Mouse (Mus musculus) small intestine, adult 2 months (tissue): ENCODE data around the gene Hist1h2ap. TPM values are rescaled to one million over a fixed set of nuclear protein-coding genes. Genes with fewer than 3 reads are reported as not detected.

Experiments used
- H3K27ac ChIP-seq: fragments of 200-500 bp; 2 replicates; pipeline ENCODE4 v1.5.1; 2012; ENCODE audit warnings: low read depth, low read length, control low read depth, inconsistent platforms; ENCODE audit not compliant: insufficient read depth
- H3K27me3 ChIP-seq: fragments of 200-500 bp; 2 replicates; pipeline ENCODE4 v1.6.1; 2012; ENCODE audit warnings: mild to moderate bottlenecking, moderate library complexity, low read length, inconsistent platforms; ENCODE audit not compliant: control insufficient read depth, insufficient read depth
- H3K36me3 ChIP-seq: fragments of 200-500 bp; 2 replicates; pipeline ENCODE4 v1.6.1; 2012; ENCODE audit warnings: mild to moderate bottlenecking, low read length, control low read depth, inconsistent platforms; ENCODE audit not compliant: control insufficient read depth, insufficient read depth
- H3K4me1 ChIP-seq: fragments of 200-500 bp; 2 replicates; pipeline ENCODE4 v1.6.1; 2012; ENCODE audit warnings: low read length, inconsistent platforms, mixed read lengths; ENCODE audit not compliant: control insufficient read depth, insufficient read depth, insufficient read length
- H3K4me3 ChIP-seq: fragments of 200-500 bp; 2 replicates; pipeline ENCODE4 v1.5.1; 2012; ENCODE audit warnings: low read depth, mild to moderate bottlenecking, control low read depth, inconsistent platforms, low read length, moderate library complexity
- CTCF ChIP-seq: fragments of 200-500 bp; IDR thresholded peaks from 2 replicates; pipeline ENCODE4 v1.5.1; 2012; ENCODE audit warnings: low read depth, mild to moderate bottlenecking, control low read depth, inconsistent platforms, low read length, moderate library complexity, mixed read lengths; ENCODE audit not compliant: insufficient replicate concordance, insufficient read length; ENCODE audit errors: extremely low read depth
- POLR2A ChIP-seq: fragments of 200-500 bp; IDR thresholded peaks from 2 replicates; pipeline ENCODE4 v1.6.1; 2012; ENCODE audit warnings: low read depth, mild to moderate bottlenecking, control low read depth, inconsistent platforms, low read length, moderate library complexity
- whole genome bisulfite sequencing: fragments of 180-500 bp; shearing (Covaris S2); methylation state at CpG from one replicate; pipeline ENCODE4 v1.1.7; 2018; 5-methylcytosine and 5-hydroxymethylcytosine counted together
- polyA plus RNA-seq: library from polyadenylated mRNA; depleted of rRNA; stranded (reverse); fragments of >200 nt; gene quantifications from 2 replicates; pipeline ENCODE4 v1.2.3, GENCODE M21; 2012; rRNA removed

The Hist1h2ap gene
- polyA plus RNA-seq, 1 experiment = 2,404 TPM

DNA sequence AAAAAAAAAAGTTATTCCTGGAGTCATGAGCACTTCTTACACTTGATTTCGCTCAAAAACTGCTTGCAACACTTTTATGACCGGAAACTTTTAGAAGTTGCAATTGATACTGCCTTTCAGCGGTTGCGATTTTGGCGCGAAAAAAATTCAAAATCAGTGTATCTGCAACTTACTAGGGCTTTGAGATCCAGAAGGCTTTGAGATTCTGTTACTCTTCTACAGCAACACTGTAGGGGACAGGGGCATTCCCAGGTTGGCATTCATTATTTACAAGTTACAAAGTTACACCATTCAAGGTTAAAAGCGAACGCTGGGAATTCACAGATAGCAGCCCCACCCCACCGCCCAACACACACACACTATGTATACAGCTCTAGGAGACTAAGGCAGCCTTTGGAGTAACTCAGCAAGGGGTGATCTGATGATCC, 49.6 kb downstream of the Hist1h2ap start:
- H3K36me3 ChIP-seq = no peaks in the 10 kb centered on the region
- no peak overlapping the region for H3K4me3 ChIP-seq
- no peaks in the 10 kb centered on the region for H3K27me3 ChIP-seq
- peak overlapping the region; percentile 20; the same call in 1 of the 2 replicates for H3K27ac ChIP-seq
- TF ChIP-seq POLR2A = no peak
- TF ChIP-seq CTCF = no peak
- WGBS = 2% methylated on average over 9 of the region's 9 CpGs
- H3K4me1 ChIP-seq = 0 out of 2 replicates have a peak, but pooled peaks cover 2% of the 10 kb centered on the region

DNA sequence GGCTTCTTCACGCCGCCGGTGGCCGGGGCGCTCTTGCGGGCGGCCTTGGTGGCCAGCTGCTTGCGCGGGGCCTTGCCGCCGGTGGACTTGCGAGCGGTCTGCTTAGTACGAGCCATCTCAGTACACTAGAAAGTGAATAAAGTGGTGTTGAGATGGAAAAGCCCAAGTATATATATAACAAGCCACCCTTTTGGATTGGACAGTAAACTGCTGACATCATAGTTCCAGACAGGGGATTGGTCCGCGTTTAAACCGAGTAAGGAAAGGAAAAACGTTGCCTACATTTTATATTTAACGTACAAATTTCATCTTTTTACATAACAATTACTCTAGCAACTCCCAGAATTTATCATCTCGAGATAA, 50.1 kb downstream of the Hist1h2ap start, which contains the start of gene Hist1h3i:
Gene Hist1h3i, minus strand, starts transcription at position 116 of the 363 bp plus-strand sequence.
- Histone ChIP-seq H3K4me1 (0 out of 2 replicates have a peak, but pooled peaks cover 2% of the 10 kb centered on the region), H3K4me3 (peak within 1 kb of the TSS; percentile 57), H3K27ac (peak within 1 kb of the TSS; percentile 64), H3K27me3 (no peaks in the 10 kb centered on the region), H3K36me3 (no peaks in the 10 kb centered on the region)
- TF ChIP-seq CTCF = no peak
- no peak for TF ChIP-seq POLR2A
- WGBS = under 1% methylated on average over 16 of the region's 20 CpGs

Other genes with a start within 250 kb of the Hist1h2ap start
- gene Olfr1362, start 219.5 kb downstream of the Hist1h2ap start, polyA plus RNA-seq = not detected in 2 replicates
- not detected in 2 replicates for gene Olfr11, start 191.0 kb downstream of the Hist1h2ap start, polyA plus RNA-seq
- not detected in 2 replicates for gene Olfr1361, start 170.1 kb downstream of the Hist1h2ap start, polyA plus RNA-seq
- gene Olfr1360, start 156.1 kb downstream of the Hist1h2ap start, polyA plus RNA-seq = not detected in 2 replicates
- gene Olfr1359, start 135.4 kb downstream of the Hist1h2ap start, polyA plus RNA-seq = not detected in 2 replicates
- 10.7 and 15.7 TPM in 2 replicates for gene Hist1h2bl, start 117.4 kb downstream of the Hist1h2ap start, polyA plus RNA-seq
- gene Hist1h2ai, start 117.1 kb downstream of the Hist1h2ap start, polyA plus RNA-seq = 66.1 and 104 TPM in 2 replicates
- 79.4 and 100 TPM in 2 replicates for gene Hist1h3h, start 115.8 kb downstream of the Hist1h2ap start, polyA plus RNA-seq
- gene Hist1h2bm, start 111.5 kb downstream of the Hist1h2ap start, polyA plus RNA-seq = 4.7 and 7.1 TPM in 2 replicates
- 6.4 and 6.5 TPM in 2 replicates for gene Hist1h4j, start 98.4 kb downstream of the Hist1h2ap start, polyA plus RNA-seq
- gene Hist1h4k, start 83.0 kb downstream of the Hist1h2ap start, polyA plus RNA-seq = 35.5 and 55.4 TPM in 2 replicates
- gene Hist1h2ak, start 79.7 kb downstream of the Hist1h2ap start, polyA plus RNA-seq = 40.0 and 60.2 TPM in 2 replicates
- 13.6 and 21.8 TPM in 2 replicates for gene Hist1h2bn, start 79.4 kb downstream of the Hist1h2ap start, polyA plus RNA-seq
- gene Hist1h1b, start 52.9 kb downstream of the Hist1h2ap start, polyA plus RNA-seq = 2.0 and 2.6 TPM in 2 replicates
- 57.4 and 74.0 TPM in 2 replicates for gene Hist1h3i, start 50.1 kb downstream of the Hist1h2ap start, polyA plus RNA-seq
- 33.8 and 67.8 TPM in 2 replicates for gene Hist1h2an, start 46.3 kb downstream of the Hist1h2ap start, polyA plus RNA-seq
- 2.7 and 8.3 TPM in 2 replicates for gene Hist1h2bp, start 46.0 kb downstream of the Hist1h2ap start, polyA plus RNA-seq
- 31.1 and 32.0 TPM in 2 replicates for gene Hist1h2bq, start 23.3 kb downstream of the Hist1h2ap start, polyA plus RNA-seq
- not detected in 2 replicates for gene Hist1h2ao, start 23.0 kb downstream of the Hist1h2ap start, polyA plus RNA-seq
- 16.0 TPM in 1 of 2 replicates, not detected in the other for gene Hist1h4m, start 21.8 kb downstream of the Hist1h2ap start, polyA plus RNA-seq
- 30.7 and 41.0 TPM in 2 replicates for gene Hist1h4n, start 1.3 kb downstream of the Hist1h2ap start, polyA plus RNA-seq
- 27.4 and 35.4 TPM in 2 replicates for gene Hist1h2br, start 236 bp upstream of the Hist1h2ap start, polyA plus RNA-seq
- 0.13 and 0.23 TPM in 2 replicates for gene Zfp184, start 111.6 kb upstream of the Hist1h2ap start, polyA plus RNA-seq
- not detected in 2 replicates for gene Pom121l2, start 147.7 kb upstream of the Hist1h2ap start, polyA plus RNA-seq
- gene Prss16, start 176.2 kb upstream of the Hist1h2ap start, polyA plus RNA-seq = 1.2 and 2.0 TPM in 2 replicates
- gene Hist1h2ah, start 202.1 kb upstream of the Hist1h2ap start, polyA plus RNA-seq = 106 and 238 TPM in 2 replicates
- gene Hist1h2bk, start 202.4 kb upstream of the Hist1h2ap start, polyA plus RNA-seq = 34.9 and 41.4 TPM in 2 replicates
- 6.3 and 10.1 TPM in 2 replicates for gene Hist1h4i, start 207.9 kb upstream of the Hist1h2ap start, polyA plus RNA-seq
- gene Hist1h2ag, start 209.4 kb upstream of the Hist1h2ap start, polyA plus RNA-seq = 22.6 and 24.8 TPM in 2 replicates
- gene Hist1h2bj, start 209.7 kb upstream of the Hist1h2ap start, polyA plus RNA-seq = 16.9 and 21.2 TPM in 2 replicates